Mouse (Mus musculus) lung, postnatal 0 days (tissue): ENCODE measurements around the gene Shroom3.

Source experiments
- CTCF ChIP-seq: IDR thresholded peaks from 2 replicates; pipeline ENCODE4 v1.5.1; 2016; ENCODE audit warnings: antibody characterized with exemption, mild to moderate bottlenecking
- EP300 ChIP-seq: IDR thresholded peaks from 2 replicates; pipeline ENCODE4 v1.6.1; 2016; ENCODE audit warnings: antibody characterized with exemption, mild to moderate bottlenecking, control low read depth

- no peak for TF ChIP-seq CTCF
- TF ChIP-seq EP300 = 0 out of 2 replicates have a peak, but pooled peaks have one; percentile 32
Observed at GRCm38 (mm10) chr5:92707921-92708491, 24.8 kb downstream of the Shroom3 start.
